Mouse (Mus musculus): Measurements from ENCODE around the gene Map7d2. TPM values are rescaled to one million over a fixed set of nuclear protein-coding genes. Genes with fewer than 3 reads are reported as not detected.
A peak's percentile ranks its signal among the peaks of the same experiment; 100 is the strongest.

The Map7d2 gene
- total and polyA plus RNA-seq, 3 experiments: 0.10 TPM; not detected in 2

GRCm38 (mm10) chrX:159532427-159532810, 118.0 kb downstream of the Map7d2 start:
- peak; percentile 79 to 84; a peak in 3 of 4 replicates for TF ChIP-seq POLR2A (IDR thresholded peaks at IDR 0.05; ENCODE audit: control insufficient read depth in 1 of 2, insufficient read depth in 1 of 2, low read depth in 1 of 2, low read length in 2 of 2, poor library complexity in 1 of 2)
- peak; percentile 84 for TF ChIP-seq SMC3 (IDR thresholded peaks at IDR 0.05; ENCODE audit: low read depth, low read length)
- TF ChIP-seq MAFK (IDR thresholded peaks at IDR 0.05; ENCODE audit: borderline replicate concordance, low read depth, low read length): no peak
- TF ChIP-seq NRF1 (IDR thresholded peaks at IDR 0.05; ENCODE audit: insufficient read depth, low read depth, low read length, poor library complexity, severe bottlenecking): 0 out of 2 replicates have a peak, but pooled peaks have one; percentile 19
- TF ChIP-seq MYC (IDR thresholded peaks at IDR 0.05; ENCODE audit: low read depth, low read length): peak; percentile 21; the same call in 1 of the 2 replicates
- no peak for TF ChIP-seq ZC3H11A (IDR thresholded peaks at IDR 0.05; ENCODE audit: low read depth, low read length)
- TF ChIP-seq MXI1 (IDR thresholded peaks at IDR 0.05; ENCODE audit: low read depth, low read length): peak; percentile 45
- TF ChIP-seq TAL1 (IDR thresholded peaks at IDR 0.05; ENCODE audit: low read length): no peak
- TF ChIP-seq RCOR1 (IDR thresholded peaks at IDR 0.05; ENCODE audit: low read depth, low read length): 0 out of 2 replicates have a peak, but pooled peaks have one; percentile 24
- TF ChIP-seq ZNF384 (IDR thresholded peaks at IDR 0.05; ENCODE audit: low read depth, low read length): peak; percentile 31
- TF ChIP-seq ETS1 (IDR thresholded peaks at IDR 0.05; ENCODE audit: low read depth, low read length): 0 out of 2 replicates have a peak, but pooled peaks have one; percentile 27
- TF ChIP-seq TBP (IDR thresholded peaks at IDR 0.05; ENCODE audit: low read depth, low read length): peak; percentile 33; the same call in 1 of the 2 replicates
- TF ChIP-seq KAT2A (conservative IDR thresholded peaks at IDR 0.05; ENCODE audit: low read depth, low read length): no peak
- TF ChIP-seq GABPA (IDR thresholded peaks at IDR 0.05; ENCODE audit: low read depth, low read length): no peak
- peak; percentile 50; the same call in 1 of the 2 replicates for TF ChIP-seq MAX (IDR thresholded peaks at IDR 0.05; ENCODE audit: low read length)
- peak; percentile 30; the same call in 1 of the 2 replicates for TF ChIP-seq E2F4 (IDR thresholded peaks at IDR 0.05; ENCODE audit: borderline replicate concordance, low read depth, low read length)
- TF ChIP-seq CHD2 (IDR thresholded peaks at IDR 0.05; ENCODE audit: low read length): no peak
- TF ChIP-seq MAZ (IDR thresholded peaks at IDR 0.05; ENCODE audit: low read depth, low read length): peak; percentile 95
- no peak for TF ChIP-seq JUND (IDR thresholded peaks at IDR 0.05; ENCODE audit: low read depth, low read length)
- TF ChIP-seq CTCF (IDR thresholded peaks at IDR 0.05 in 2 of 3, conservative IDR thresholded peaks at IDR 0.05 in 1 of 3; ENCODE audit: control insufficient read depth in 1 of 3, insufficient read depth in 1 of 3, low read depth in 2 of 3, low read length in 3 of 3, poor library complexity in 1 of 3, severe bottlenecking in 1 of 3): peak; percentile 83 to 100 (median 100)
- peak; percentile 66 for TF ChIP-seq SIN3A (IDR thresholded peaks at IDR 0.05; ENCODE audit: low read length)
- TF ChIP-seq EP300 (IDR thresholded peaks at IDR 0.05; ENCODE audit: low read depth in 1 of 2, low read length in 2 of 2): peak in 1 of 2 experiments; percentile 45; a peak in 2 of 4 replicates
- peak; percentile 35 for TF ChIP-seq RAD21 (IDR thresholded peaks at IDR 0.05; ENCODE audit: low read depth, low read length)
- TF ChIP-seq POLR2AphosphoS2 (IDR thresholded peaks at IDR 0.05; ENCODE audit: low read length): peak; percentile 83; the same call in 1 of the 2 replicates
- TF ChIP-seq MYB (IDR thresholded peaks at IDR 0.05; ENCODE audit: low read depth, low read length): no peak
- TF ChIP-seq ELF1 (IDR thresholded peaks at IDR 0.05; ENCODE audit: low read depth, low read length): peak; percentile 89
- peak; percentile 84 for TF ChIP-seq NELFE (IDR thresholded peaks at IDR 0.05; ENCODE audit: low read depth, low read length)
- TF ChIP-seq HCFC1 (IDR thresholded peaks at IDR 0.05; ENCODE audit: low read depth, low read length): peak; percentile 85
- no peak for TF ChIP-seq ZKSCAN1 (IDR thresholded peaks at IDR 0.05; ENCODE audit: low read depth, low read length)
- TF ChIP-seq ZMIZ1 (IDR thresholded peaks at IDR 0.05; ENCODE audit: low read depth, low read length): peak; percentile 23; the same call in 1 of the 2 replicates
- peak; percentile 26; the same call in 1 of the 2 replicates for TF ChIP-seq TCF12 (IDR thresholded peaks at IDR 0.05; ENCODE audit: low read depth, low read length)
- no peak for TF ChIP-seq GATA1 (IDR thresholded peaks at IDR 0.05; ENCODE audit: low read depth, low read length)
- TF ChIP-seq UBTF (IDR thresholded peaks at IDR 0.05; ENCODE audit: borderline replicate concordance, insufficient read depth, low read depth, low read length): no peak
- H3K36me3 ChIP-seq (ENCODE audit: control insufficient read depth in 1 of 2, insufficient read depth in 2 of 2, low read length in 2 of 2): peaks cover 2 to 20% of the 10 kb centered on the region in 2 experiments; a peak in 3 of 4 replicates
- DNase-seq (ENCODE audit: low read depth, low spot score): peak; percentile 99
- peak overlapping the region; percentile 61 to 69 for H3K4me3 ChIP-seq (ENCODE audit: control insufficient read depth in 1 of 2, insufficient read depth in 1 of 2, low read depth in 2 of 2, low read length in 2 of 2)
- no peaks in the 10 kb centered on the region for H3K27me3 ChIP-seq (ENCODE audit: control insufficient read depth in 1 of 2, insufficient read depth in 2 of 2, low read length in 2 of 2)
- peaks cover 8 to 13% of the 10 kb centered on the region in 2 experiments for H3K4me1 ChIP-seq (ENCODE audit: control insufficient read depth in 1 of 2, insufficient read depth in 2 of 2, low read length in 2 of 2)
- peaks cover 29% of the 10 kb centered on the region for H3K79me2 ChIP-seq (ENCODE audit: control insufficient read depth, insufficient read depth, low read length, poor library complexity)
- H3K9ac ChIP-seq (ENCODE audit: control insufficient read depth, low read depth, low read length, poor library complexity, severe bottlenecking): peak overlapping the region; percentile 81
- H3K27ac ChIP-seq (ENCODE audit: control insufficient read depth, low read depth, low read length): peak overlapping the region; percentile 65
- no peaks in the 10 kb centered on the region for H3K9me3 ChIP-seq (replicated peaks; ENCODE audit: insufficient read depth, low read length)

All from MEL (cell line).